ENCODE assay signal across 16 mouse cellular contexts in genomic region chr2:57190884-57191283, GRCm38 (mm10). TPM values are rescaled to one million over a fixed set of nuclear protein-coding genes. Genes with fewer than 3 reads are reported as not detected.
DNase-seq lines count a peak whose midpoint lies in the region; ATAC-seq and TF ChIP-seq lines count a peak whose summit lies in the region.
"Had no signal": no experiment of that assay in that cellular context is flagged by ENCODE, and none has a peak within 500 bp of the region (broad histone marks: within the 10 kb centered on the region; RNA-seq: fewer than 3 reads in every experiment).

No protein-coding gene starts in this region.

- no peaks in the 10 kb centered on the region for H3K9me3 ChIP-seq in liver, embryonic 11.5 days (ENCODE audit: control insufficient read depth, low read length)
- no peaks in the 10 kb centered on the region for H3K9me3 ChIP-seq in liver, postnatal 0 days (ENCODE audit: low read length)
- H3K9me3 ChIP-seq in hindbrain, embryonic 14.5 days (ENCODE audit: control insufficient read depth, low read length) = no peaks in the 10 kb centered on the region
- no peaks in the 10 kb centered on the region for H3K9me3 ChIP-seq in neural tube, embryonic 15.5 days (replicated peaks)
- H3K9me3 ChIP-seq: embryonic facial prominence, embryonic 12.5 days; forebrain, embryonic 15.5 days; heart, embryonic 12.5 days had no signal

- H3K9ac ChIP-seq in liver, embryonic 11.5 days (ENCODE audit: low read depth, low read length) = no peak overlapping the region
- no peak overlapping the region for H3K9ac ChIP-seq in liver, postnatal 0 days (replicated peaks)
- no peak overlapping the region for H3K9ac ChIP-seq in hindbrain, embryonic 14.5 days
- H3K9ac ChIP-seq in neural tube, embryonic 15.5 days (replicated peaks) = no peak overlapping the region
- H3K9ac ChIP-seq: embryonic facial prominence, embryonic 12.5 days; forebrain, embryonic 15.5 days; heart, embryonic 12.5 days had no signal

- TF ChIP-seq EP300 in liver, postnatal 0 days (IDR thresholded peaks at IDR 0.05; ENCODE audit: low read depth) = no peak

- 0 out of 2 replicates have a peak, but pooled peaks cover 3% of the 10 kb centered on the region for H3K4me1 ChIP-seq in liver, embryonic 11.5 days (replicated peaks; ENCODE audit: control insufficient read depth, insufficient read depth, low read length)
- H3K4me1 ChIP-seq in liver, postnatal 0 days (ENCODE audit: insufficient read depth) = no peaks in the 10 kb centered on the region
- H3K4me1 ChIP-seq in hindbrain, embryonic 14.5 days (replicated peaks; ENCODE audit: control insufficient read depth, insufficient read depth, low read length) = no peaks in the 10 kb centered on the region
- H3K4me1 ChIP-seq in neural tube, embryonic 15.5 days = no peaks in the 10 kb centered on the region
- H3K4me1 ChIP-seq: embryonic facial prominence, embryonic 12.5 days; forebrain, embryonic 15.5 days; heart, embryonic 12.5 days had no signal

- no peak for DNase-seq in liver, embryonic 11.5 days (ENCODE audit: low spot score)
- DNase-seq in liver, postnatal 0 days = no peak
- DNase-seq in kidney, adult 9 months = no peak
- no peak for DNase-seq in hindbrain, embryonic 14.5 days (ENCODE audit: low spot score)
- DNase-seq: adrenal gland, postnatal 10 days; cerebellum, adult 11 months; cerebellum, adult 8-10 months; cerebellum, postnatal 14 days; gastrocnemius, postnatal 10 days had no signal

- ATAC-seq in liver, embryonic 11.5 days (replicated peaks; ENCODE audit: low FRiP score) = 0 out of 2 replicates have a peak, but pooled peaks have one; percentile 20
- ATAC-seq in liver, postnatal 0 days = no peak
- peak; percentile 39 to 71 for ATAC-seq in hematopoietic stem cell, adult 5-6 weeks (replicated peaks in 1 of 2; ENCODE audit: insufficient read depth in 1 of 2, low FRiP score in 2 of 2, low TSS enrichment in 1 of 2, low read depth in 1 of 2, poor library complexity in 2 of 2, severe bottlenecking in 2 of 2)
- ATAC-seq in monocyte, adult 5-6 weeks (replicated peaks; ENCODE audit: insufficient number of reproducible peaks, low FRiP score, low TSS enrichment, poor library complexity, severe bottlenecking) = peak; percentile 82
- no peak for ATAC-seq in hindbrain, embryonic 14.5 days (ENCODE audit: low FRiP score)
- ATAC-seq in neural tube, embryonic 15.5 days (ENCODE audit: low FRiP score) = no peak
- ATAC-seq: forebrain, embryonic 15.5 days; hindbrain, embryonic 16.5 days had no signal

- no peak overlapping the region for H3K27ac ChIP-seq in liver, embryonic 11.5 days (ENCODE audit: low read depth, low read length)
- no peak overlapping the region for H3K27ac ChIP-seq in liver, postnatal 0 days (ENCODE audit: low read depth)
- no peak overlapping the region for H3K27ac ChIP-seq in hindbrain, embryonic 14.5 days
- no peak overlapping the region for H3K27ac ChIP-seq in neural tube, embryonic 15.5 days (replicated peaks)
- H3K27ac ChIP-seq: embryonic facial prominence, embryonic 12.5 days; forebrain, embryonic 15.5 days had no signal

- H3K36me3 ChIP-seq in liver, embryonic 11.5 days (ENCODE audit: control insufficient read depth, insufficient read depth, low read length) = no peaks in the 10 kb centered on the region
- H3K36me3 ChIP-seq in liver, postnatal 0 days (replicated peaks; ENCODE audit: insufficient read depth, low read length) = no peaks in the 10 kb centered on the region
- H3K36me3 ChIP-seq in hindbrain, embryonic 14.5 days (replicated peaks; ENCODE audit: control insufficient read depth, insufficient read depth) = no peaks in the 10 kb centered on the region
- no peaks in the 10 kb centered on the region for H3K36me3 ChIP-seq in neural tube, embryonic 15.5 days
- H3K36me3 ChIP-seq: embryonic facial prominence, embryonic 12.5 days; forebrain, embryonic 15.5 days; heart, embryonic 12.5 days had no signal

- H3K27me3 ChIP-seq in liver, embryonic 11.5 days (replicated peaks; ENCODE audit: control insufficient read depth, insufficient read depth, low read length) = no peaks in the 10 kb centered on the region
- no peaks in the 10 kb centered on the region for H3K27me3 ChIP-seq in liver, postnatal 0 days (ENCODE audit: insufficient read depth, low read length)
- H3K27me3 ChIP-seq in hindbrain, embryonic 14.5 days (ENCODE audit: control insufficient read depth, insufficient read depth, low read length) = no peaks in the 10 kb centered on the region
- no peaks in the 10 kb centered on the region for H3K27me3 ChIP-seq in neural tube, embryonic 15.5 days (replicated peaks)
- H3K27me3 ChIP-seq: embryonic facial prominence, embryonic 12.5 days; forebrain, embryonic 15.5 days; heart, embryonic 12.5 days had no signal

- no peak overlapping the region for H3K4me2 ChIP-seq in liver, embryonic 11.5 days
- H3K4me2 ChIP-seq in liver, postnatal 0 days (ENCODE audit: low read depth, low read length) = no peak overlapping the region
- no peak overlapping the region for H3K4me2 ChIP-seq in hindbrain, embryonic 14.5 days (replicated peaks)
- H3K4me2 ChIP-seq in neural tube, embryonic 15.5 days = no peak overlapping the region
- H3K4me2 ChIP-seq: embryonic facial prominence, embryonic 12.5 days; forebrain, embryonic 15.5 days; heart, embryonic 12.5 days had no signal

- TF ChIP-seq CTCF in liver, postnatal 0 days (IDR thresholded peaks at IDR 0.05; ENCODE audit: low read depth) = no peak

- H3K4me3 ChIP-seq in liver, embryonic 11.5 days (ENCODE audit: low read depth, low read length) = no peak overlapping the region
- H3K4me3 ChIP-seq in liver, postnatal 0 days (ENCODE audit: low read depth, low read length) = no peak overlapping the region
- no peak overlapping the region for H3K4me3 ChIP-seq in hindbrain, embryonic 14.5 days (replicated peaks; ENCODE audit: low read length)
- no peak overlapping the region for H3K4me3 ChIP-seq in neural tube, embryonic 15.5 days (replicated peaks)
- H3K4me3 ChIP-seq: embryonic facial prominence, embryonic 12.5 days; forebrain, embryonic 15.5 days; heart, embryonic 12.5 days had no signal

RNA-seq across cellular contexts. Expression of gene Gpd2, which starts 46.6 kb away (rescaled TPM):
- polyA plus RNA-seq in liver, embryonic 11.5 days (2014; fragmentation: Nextera tagmentation; extraction: Ambion mirVana) = 19.7 and 21.7 TPM in 2 replicates
- 20.4 and 29.7 TPM in 2 replicates for polyA plus RNA-seq in liver, postnatal 0 days (2015; fragmentation: Nextera tagmentation; extraction: Ambion mirVana)
- total RNA-seq in hematopoietic stem cell, adult 5-6 weeks (2017) = 38.4 and 41.2 TPM in 2 replicates
- total RNA-seq in monocyte, adult 5-6 weeks (2017) = 37.2 to 56.8 TPM (median 40.1 TPM) in 3 replicates
- 23.0 and 29.9 TPM in 2 replicates for polyA plus RNA-seq in hindbrain, embryonic 14.5 days (2014; fragmentation: Nextera tagmentation; extraction: Ambion mirVana)
- 24.8 and 27.6 TPM in 2 replicates for polyA plus RNA-seq in neural tube, embryonic 15.5 days (2015; fragmentation: Nextera tagmentation; extraction: Ambion mirVana)

Comparison
In these comparisons a context has a peak if more than half of its experiments do, and no peak if none do; other contexts are left out.
1. ATAC-seq: peak in liver, embryonic 11.5 days (single experiment), hematopoietic stem cell, adult 5-6 weeks (2 of 2) and monocyte, adult 5-6 weeks (single experiment); none in liver, postnatal 0 days (single experiment), hindbrain, embryonic 14.5 days (single experiment) and neural tube, embryonic 15.5 days (single experiment).